Mouse (Mus musculus): ENCODE measurements around the gene Arhgef19. TPM values are rescaled to one million over a fixed set of nuclear protein-coding genes. Genes with fewer than 3 reads are reported as not detected.

Gene Arhgef19
- polyA plus RNA-seq, 1 experiment from 2014 or later = 17.0 TPM

- Histone ChIP-seq H3K4me1 (peaks cover 29% of the 10 kb centered on the region), H3K4me3 (no peak overlapping the region), H3K27me3 (peaks cover 40% of the 10 kb centered on the region), H3K4me2 (replicated peaks) (peak overlapping the region; percentile 90), H3K9ac (no peak overlapping the region), H3K27ac (no peak overlapping the region), H3K36me3 (0 out of 2 replicates have a peak, but pooled peaks cover 2% of the 10 kb centered on the region), H3K9me3 (no peaks in the 10 kb centered on the region)
- 46% methylated on average over 7 of the region's 7 CpGs for WGBS
- ATAC-seq (ENCODE audit: insufficient number of reproducible peaks, insufficient read depth, low FRiP score, low TSS enrichment) = no peak
These were observed 64.3 kb downstream of the Arhgef19 start for GRCm38 (mm10) chr4:141303402-141304222.

- Histone ChIP-seq H3K9me3 (no peaks in the 10 kb centered on the region), H3K4me2 (replicated peaks) (no peak overlapping the region), H3K4me3 (no peak overlapping the region), H3K36me3 (0 out of 2 replicates have a peak, but pooled peaks cover 6% of the 10 kb centered on the region), H3K27ac (no peak overlapping the region), H3K27me3 (peaks cover 34% of the 10 kb centered on the region), H3K9ac (no peak overlapping the region), H3K4me1 (peaks cover 29% of the 10 kb centered on the region)
- ATAC-seq (ENCODE audit: insufficient number of reproducible peaks, insufficient read depth, low FRiP score, low TSS enrichment) = no peak
- WGBS = 79% methylated on average over 4 of the region's 4 CpGs
These were observed 64.9 kb downstream of the Arhgef19 start for GRCm38 (mm10) chr4:141304223-141304611.

- no peak overlapping the region for H3K9ac ChIP-seq
- peaks cover 30% of the 10 kb centered on the region for H3K27me3 ChIP-seq
- 0 out of 2 replicates have a peak, but pooled peaks cover 6% of the 10 kb centered on the region for H3K36me3 ChIP-seq
- no peak overlapping the region for H3K4me2 ChIP-seq (replicated peaks)
- no peak overlapping the region for H3K27ac ChIP-seq
- 44% methylated on average over 8 of the region's 8 CpGs for WGBS
- H3K9me3 ChIP-seq = no peaks in the 10 kb centered on the region
- H3K4me1 ChIP-seq = peaks cover 45% of the 10 kb centered on the region
- no peak for ATAC-seq (ENCODE audit: insufficient number of reproducible peaks, insufficient read depth, low FRiP score, low TSS enrichment)
- H3K4me3 ChIP-seq = no peak overlapping the region
These were observed 66.8 kb downstream of the Arhgef19 start for GRCm38 (mm10) chr4:141306057-141306456.

Other genes starting within 250 kb of the Arhgef19 start
- 646 and 656 TPM in 2 replicates for gene Mfap2, start 229.1 kb upstream of the Arhgef19 start, polyA plus RNA-seq (2016; fragmentation: Nextera tagmentation; extraction: Ambion mirVana)
- gene Crocc, start 178.9 kb upstream of the Arhgef19 start, polyA plus RNA-seq (2016; fragmentation: Nextera tagmentation; extraction: Ambion mirVana) = 13.2 TPM in 2 replicates
- gene Necap2, start 161.1 kb upstream of the Arhgef19 start, polyA plus RNA-seq (2016; fragmentation: Nextera tagmentation; extraction: Ambion mirVana) = 79.8 and 84.5 TPM in 2 replicates
- 0.14 TPM in 1 of 2 replicates, not detected in the other for gene Spata21, start 151.2 kb upstream of the Arhgef19 start, polyA plus RNA-seq (2016; fragmentation: Nextera tagmentation; extraction: Ambion mirVana)
- gene Szrd1, start 99.7 kb upstream of the Arhgef19 start, polyA plus RNA-seq (2016; fragmentation: Nextera tagmentation; extraction: Ambion mirVana) = 35.2 and 37.6 TPM in 2 replicates
- 31.6 and 32.1 TPM in 2 replicates for gene Fbxo42, start 91.6 kb upstream of the Arhgef19 start, polyA plus RNA-seq (2016; fragmentation: Nextera tagmentation; extraction: Ambion mirVana)
- 7.6 and 8.6 TPM in 2 replicates for gene Rsg1, start 25.5 kb upstream of the Arhgef19 start, polyA plus RNA-seq (2016; fragmentation: Nextera tagmentation; extraction: Ambion mirVana)
- 3.4 and 3.5 TPM in 2 replicates for gene Epha2, start 61.7 kb downstream of the Arhgef19 start, polyA plus RNA-seq (2016; fragmentation: Nextera tagmentation; extraction: Ambion mirVana)
- gene Fam131c, start 128.7 kb downstream of the Arhgef19 start, polyA plus RNA-seq (2016; fragmentation: Nextera tagmentation; extraction: Ambion mirVana) = 0.98 and 1.1 TPM in 2 replicates
- gene Clcnka, start 159.2 kb downstream of the Arhgef19 start, polyA plus RNA-seq (2016; fragmentation: Nextera tagmentation; extraction: Ambion mirVana) = 0.31 and 0.53 TPM in 2 replicates
- gene Clcnkb, start 176.5 kb downstream of the Arhgef19 start, polyA plus RNA-seq (2016; fragmentation: Nextera tagmentation; extraction: Ambion mirVana) = not detected in 2 replicates
- gene Hspb7, start 181.3 kb downstream of the Arhgef19 start, polyA plus RNA-seq (2016; fragmentation: Nextera tagmentation; extraction: Ambion mirVana) = not detected in 2 replicates
- not detected in 2 replicates for gene Srarp, start 196.6 kb downstream of the Arhgef19 start, polyA plus RNA-seq (2016; fragmentation: Nextera tagmentation; extraction: Ambion mirVana)
- gene Zbtb17, start 205.2 kb downstream of the Arhgef19 start, polyA plus RNA-seq (2016; fragmentation: Nextera tagmentation; extraction: Ambion mirVana) = 54.4 and 56.5 TPM in 2 replicates

Data from embryonic facial prominence, embryonic 12.5 days (tissue).